Mouse (Mus musculus): ENCODE results near the gene Olfr1177-ps.

DNA sequence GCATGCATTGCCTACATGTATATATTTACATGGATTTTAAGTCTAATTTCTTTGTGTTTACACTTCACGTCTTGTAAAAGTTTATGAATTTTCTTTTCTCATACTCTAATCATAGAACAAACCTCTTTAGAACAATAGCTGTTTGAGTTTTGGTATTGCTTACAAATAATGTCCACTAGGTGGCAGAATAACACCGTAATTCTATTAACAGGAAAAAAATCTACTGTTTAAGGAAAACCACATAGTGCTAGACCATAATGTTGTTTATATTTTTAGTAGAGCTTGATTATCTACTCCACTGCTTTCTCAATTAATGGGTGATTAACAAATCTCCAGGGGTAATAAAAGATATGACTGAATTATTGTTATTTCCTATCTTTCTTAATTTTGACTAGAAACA is 10.0 kb upstream of the Olfr1177-ps start:
- no peak for TF ChIP-seq POLR2A (IDR thresholded peaks at IDR 0.05; ENCODE audit: insufficient read depth, low read depth, low read length)
- TF ChIP-seq CTCF (IDR thresholded peaks at IDR 0.05; ENCODE audit: insufficient read depth, low read depth, low read length): no peak

Measured in olfactory bulb, adult 2 months (tissue).